Mouse (Mus musculus) midbrain, embryonic 13.5 days (tissue): ENCODE measurements around the gene Mri1. TPM values are rescaled to one million over a fixed set of nuclear protein-coding genes. Genes with fewer than 3 reads are reported as not detected.

Experiments
- ATAC-seq: fragments of 200-750 bp; cut with Nextera tagmentation; 2 replicates; pipeline ENCODE4 v1.8.0; 2017; ENCODE audit warnings: mild to moderate bottlenecking, moderate TSS enrichment, moderate library complexity
- H3K27ac ChIP-seq: fragments of 300-500 bp; sonication (generic); 2 replicates; pipeline ENCODE4 v1.5.1; 2015; ENCODE audit warnings: inconsistent platforms, mild to moderate bottlenecking, moderate library complexity
- H3K27me3 ChIP-seq: fragments of 300-500 bp; sonication (generic); 2 replicates; pipeline ENCODE4 v1.6.1; 2015; ENCODE audit warnings: mild to moderate bottlenecking, inconsistent platforms
- H3K36me3 ChIP-seq: fragments of 300-500 bp; sonication (generic); 2 replicates; pipeline ENCODE4 v1.6.1; 2015; ENCODE audit warnings: mild to moderate bottlenecking, inconsistent platforms
- H3K4me1 ChIP-seq: fragments of 300-500 bp; sonication (generic); replicated peaks from 2 replicates; pipeline ENCODE4 v1.6.1; 2015; ENCODE audit warnings: inconsistent platforms
- H3K4me2 ChIP-seq: fragments of 300-500 bp; sonication (generic); replicated peaks from 2 replicates; pipeline ENCODE4 v1.6.1; 2015; ENCODE audit warnings: moderate library complexity, mild to moderate bottlenecking, inconsistent platforms
- H3K4me3 ChIP-seq: fragments of 300-500 bp; sonication (generic); replicated peaks from 2 replicates; pipeline ENCODE4 v1.5.1; 2015; ENCODE audit warnings: mild to moderate bottlenecking, inconsistent platforms
- H3K9ac ChIP-seq: fragments of 300-500 bp; sonication (generic); replicated peaks from 2 replicates; pipeline ENCODE4 v1.6.1; 2015; ENCODE audit warnings: mild to moderate bottlenecking, inconsistent platforms
- H3K9me3 ChIP-seq: fragments of 300-500 bp; sonication (generic); 2 replicates; pipeline ENCODE4 v1.6.1; 2016; ENCODE audit warnings: mild to moderate bottlenecking, inconsistent platforms
- WGBS: fragments of 180-500 bp; shearing (Covaris S2); methylation state at CpG from one replicate; pipeline ENCODE4 v1.1.7; 2015; 5-methylcytosine and 5-hydroxymethylcytosine counted together
- polyA plus RNA-seq: library from polyadenylated mRNA; unstranded; fragments of >200 nt; fragmentation: Nextera tagmentation; extraction: Ambion mirVana; gene quantifications from 2 replicates; pipeline ENCODE4 v1.2.1, GENCODE M21; 2015

The Mri1 gene
- polyA plus RNA-seq, 1 experiment from 2014 or later, result 57.5 TPM

- peak; percentile 49; the same call in 1 of the 2 replicates for ATAC-seq
- peaks cover 27% of the 10 kb centered on the region for H3K4me1 ChIP-seq
- WGBS, result 57% methylated on average over 32 of the region's 34 CpGs
- H3K9me3 ChIP-seq, result no peaks in the 10 kb centered on the region
- no peak overlapping the region for H3K27ac ChIP-seq
- H3K4me2 ChIP-seq, result peak overlapping the region; percentile 31
- no peak overlapping the region for H3K4me3 ChIP-seq
- H3K9ac ChIP-seq, result peak overlapping the region; percentile 36; the same call in 1 of the 2 replicates
- H3K27me3 ChIP-seq, result no peaks in the 10 kb centered on the region
- peaks cover 62% of the 10 kb centered on the region for H3K36me3 ChIP-seq
These were observed 46.8 kb downstream of the Mri1 start for GRCm38 (mm10) chr8:84210167-84210791.

- 31% methylated on average over 17 of the region's 17 CpGs for WGBS
- H3K4me1 ChIP-seq, result peaks cover 31% of the 10 kb centered on the region
- no peak overlapping the region for H3K4me3 ChIP-seq
- peak overlapping the region; percentile 67; the same call in 1 of the 2 replicates for H3K27ac ChIP-seq
- peaks cover 46% of the 10 kb centered on the region for H3K36me3 ChIP-seq
- no peaks in the 10 kb centered on the region for H3K9me3 ChIP-seq
- H3K27me3 ChIP-seq, result no peaks in the 10 kb centered on the region
- H3K9ac ChIP-seq, result peak overlapping the region; percentile 40; the same call in 1 of the 2 replicates
- no peak overlapping the region for H3K4me2 ChIP-seq
- 0 out of 2 replicates have a peak, but pooled peaks have one; percentile 18 for ATAC-seq
These were observed 48.4 kb downstream of the Mri1 start for GRCm38 (mm10) chr8:84208381-84209380.

GRCm38 (mm10) chr8:84207811-84208210 is 49.3 kb downstream of the Mri1 start:
- 75% methylated on average over 7 of the region's 7 CpGs for WGBS
- Histone ChIP-seq H3K9me3 (no peaks in the 10 kb centered on the region), H3K9ac (peak overlapping the region; percentile 40; the same call in 1 of the 2 replicates), H3K4me1 (peaks cover 39% of the 10 kb centered on the region), H3K27ac (peak overlapping the region; percentile 67; the same call in 1 of the 2 replicates), H3K27me3 (no peaks in the 10 kb centered on the region; the same call in 1 of the 2 replicates), H3K36me3 (peaks cover 37% of the 10 kb centered on the region), H3K4me2 (no peak overlapping the region), H3K4me3 (no peak overlapping the region)
- no peak for ATAC-seq

- H3K27me3 ChIP-seq, result peaks cover 8% of the 10 kb centered on the region
- no peak for ATAC-seq
- peaks cover 26% of the 10 kb centered on the region for H3K36me3 ChIP-seq
- no peak overlapping the region for H3K27ac ChIP-seq
- peaks cover 39% of the 10 kb centered on the region for H3K4me1 ChIP-seq
- no peaks in the 10 kb centered on the region for H3K9me3 ChIP-seq
- no peak overlapping the region for H3K4me2 ChIP-seq
- no peak overlapping the region for H3K9ac ChIP-seq
- H3K4me3 ChIP-seq, result no peak overlapping the region
- WGBS, result 94% methylated on average over 3 of the region's 3 CpGs
These were observed 50.5 kb downstream of the Mri1 start for GRCm38 (mm10) chr8:84206666-84207065.

GRCm38 (mm10) chr8:84205073-84205472 is 52.1 kb downstream of the Mri1 start:
- 90% methylated on average over 5 of the region's 5 CpGs for WGBS
- H3K36me3 ChIP-seq, result peaks cover 12% of the 10 kb centered on the region
- H3K4me2 ChIP-seq, result no peak overlapping the region
- no peak for ATAC-seq
- no peak overlapping the region for H3K27ac ChIP-seq
- H3K4me3 ChIP-seq, result no peak overlapping the region
- H3K4me1 ChIP-seq, result peaks cover 49% of the 10 kb centered on the region
- H3K9me3 ChIP-seq, result no peaks in the 10 kb centered on the region
- H3K9ac ChIP-seq, result no peak overlapping the region
- peaks cover 17% of the 10 kb centered on the region for H3K27me3 ChIP-seq

- H3K4me3 ChIP-seq, result peak overlapping the region; percentile 37
- H3K4me1 ChIP-seq, result peaks cover 51% of the 10 kb centered on the region
- WGBS, result 64% methylated on average over 13 of the region's 13 CpGs
These were observed 53.0 kb downstream of the Mri1 start for GRCm38 (mm10) chr8:84203975-84204772.

GRCm38 (mm10) chr8:84202938-84203917 is 53.9 kb downstream of the Mri1 start:
- no peaks in the 10 kb centered on the region for H3K9me3 ChIP-seq
- H3K4me3 ChIP-seq, result peak overlapping the region; percentile 37
- H3K4me1 ChIP-seq, result peaks cover 51% of the 10 kb centered on the region
- H3K27me3 ChIP-seq, result peaks cover 19% of the 10 kb centered on the region
- no peaks in the 10 kb centered on the region for H3K36me3 ChIP-seq
- peak overlapping the region; percentile 55 for H3K27ac ChIP-seq
- peak overlapping the region; percentile 74 for H3K4me2 ChIP-seq
- peak overlapping the region; percentile 57 for H3K9ac ChIP-seq
- ATAC-seq, result peak; percentile 31; the same call in 1 of the 2 replicates
- WGBS, result 10% methylated on average over 34 of the region's 34 CpGs

More at GRCm38 (mm10) chr8:84203975-84204772, 53.0 kb downstream of the Mri1 start:
- 0 out of 2 replicates have a peak, but pooled peaks have one; percentile 5 for ATAC-seq
- H3K27ac ChIP-seq, result peak overlapping the region; percentile 55
- peaks cover 3% of the 10 kb centered on the region; the same call in 1 of the 2 replicates for H3K36me3 ChIP-seq
- peak overlapping the region; percentile 57 for H3K9ac ChIP-seq
- peak overlapping the region; percentile 74 for H3K4me2 ChIP-seq
- H3K9me3 ChIP-seq, result no peaks in the 10 kb centered on the region
- H3K27me3 ChIP-seq, result peaks cover 19% of the 10 kb centered on the region

- ATAC-seq, result no peak
- Histone ChIP-seq H3K4me3 (no peak overlapping the region), H3K9me3 (no peaks in the 10 kb centered on the region), H3K27me3 (peaks cover 19% of the 10 kb centered on the region), H3K4me2 (peak overlapping the region; percentile 74), H3K27ac (peak overlapping the region; percentile 55; the same call in 1 of the 2 replicates), H3K36me3 (no peaks in the 10 kb centered on the region), H3K4me1 (peaks cover 53% of the 10 kb centered on the region), H3K9ac (no peak overlapping the region)
- 93% methylated on average over 9 of the region's 9 CpGs for WGBS
These were observed 54.7 kb downstream of the Mri1 start for GRCm38 (mm10) chr8:84202466-84202865.

GRCm38 (mm10) chr8:84201545-84202245 is 55.4 kb downstream of the Mri1 start:
- H3K9me3 ChIP-seq, result no peaks in the 10 kb centered on the region
- peak overlapping the region; percentile 43 for H3K4me3 ChIP-seq
- H3K9ac ChIP-seq, result peak overlapping the region; percentile 69
- H3K36me3 ChIP-seq, result no peaks in the 10 kb centered on the region
- 0 out of 2 replicates have a peak overlapping the region, but pooled peaks have one; percentile 2 for H3K27ac ChIP-seq
- no peak for ATAC-seq
- peaks cover 19% of the 10 kb centered on the region for H3K27me3 ChIP-seq
- H3K4me2 ChIP-seq, result peak overlapping the region; percentile 74
- peaks cover 57% of the 10 kb centered on the region for H3K4me1 ChIP-seq
- WGBS, result 62% methylated on average over 15 of the region's 15 CpGs
